Mouse (Mus musculus) leukemia stem cell, adult 10-12 weeks (primary cell): Measurements from ENCODE around the gene Olfr656. TPM values are rescaled to one million over a fixed set of nuclear protein-coding genes. Genes with fewer than 3 reads are reported as not detected.

Experiments
- polyA plus RNA-seq: library from polyadenylated mRNA; stranded (reverse); fragments of >175 nt; gene quantifications from 2 replicates; pipeline ENCODE4 v1.2.3, GENCODE M21; 2012; ENCODE audit warnings: low replicate concordance

Olfr656 gene
- polyA plus RNA-seq, result not detected in 2 replicates

DNA sequence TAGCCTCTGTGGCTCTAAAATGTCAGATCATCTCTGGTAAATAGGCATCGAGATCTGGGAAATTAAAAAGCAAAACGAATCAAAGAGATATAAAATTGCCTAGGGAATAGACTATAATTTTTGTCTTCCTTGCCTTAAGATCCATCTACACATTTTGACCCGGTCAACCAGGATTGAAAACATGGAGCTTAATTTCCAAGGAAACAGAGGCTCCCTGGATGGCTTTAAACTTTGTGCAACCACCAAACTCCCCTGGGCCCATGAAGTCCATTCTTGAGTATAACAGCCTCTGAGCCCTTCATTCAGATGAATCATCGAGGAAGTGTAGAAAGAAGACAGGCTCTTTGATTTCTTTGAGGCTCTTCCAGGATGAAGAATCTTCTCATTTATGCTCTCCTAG, at the start of gene Olfr656:
Gene Olfr656 (plus strand): TSS at position 301 of the 400 bp plus-strand sequence.

DNA sequence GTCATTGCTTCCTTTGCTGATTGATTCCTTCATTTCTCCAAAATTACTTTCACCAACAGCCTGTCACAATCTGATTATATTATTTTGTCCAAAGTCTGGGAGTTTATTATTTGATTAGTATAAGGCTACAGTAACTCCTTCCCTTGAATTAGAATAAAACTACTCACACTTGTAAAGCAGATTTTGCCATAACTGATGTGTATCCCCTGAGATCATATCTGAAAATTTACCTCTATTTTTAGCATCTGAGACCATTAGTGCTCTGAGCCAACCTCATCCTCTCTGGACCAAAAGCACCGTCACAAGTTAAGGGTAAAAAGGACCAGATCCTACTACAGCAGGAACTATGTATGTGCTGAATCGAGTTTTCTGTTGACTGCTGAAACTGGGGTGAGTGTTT, 36.7 kb upstream of the Olfr656 start, which contains the start of gene Olfr653:
Gene Olfr653 (plus strand): TSS at position 301 of the 400 bp plus-strand sequence.

DNA sequence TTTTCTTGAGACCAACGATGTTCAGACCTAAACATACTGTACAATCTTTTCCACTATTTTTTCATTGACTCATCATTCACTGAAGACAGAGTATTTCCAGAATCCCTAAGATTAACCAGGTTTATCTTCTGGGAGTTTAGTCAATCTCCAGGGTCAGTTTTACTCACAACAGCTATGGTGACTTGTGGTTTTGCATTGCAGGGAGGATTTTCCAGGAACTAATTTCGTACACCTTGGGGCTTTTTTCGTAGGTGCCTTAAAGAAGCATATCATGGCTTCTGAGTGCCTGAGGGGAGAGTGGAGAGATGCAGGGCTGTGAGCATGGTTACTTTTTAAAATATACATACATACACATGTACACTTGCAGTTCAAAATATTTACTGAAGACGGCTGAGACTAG, 27.0 kb upstream of the Olfr656 start, which contains the start of gene Olfr654:
Gene Olfr654 (plus strand): TSS at position 301 of the 400 bp plus-strand sequence.

DNA sequence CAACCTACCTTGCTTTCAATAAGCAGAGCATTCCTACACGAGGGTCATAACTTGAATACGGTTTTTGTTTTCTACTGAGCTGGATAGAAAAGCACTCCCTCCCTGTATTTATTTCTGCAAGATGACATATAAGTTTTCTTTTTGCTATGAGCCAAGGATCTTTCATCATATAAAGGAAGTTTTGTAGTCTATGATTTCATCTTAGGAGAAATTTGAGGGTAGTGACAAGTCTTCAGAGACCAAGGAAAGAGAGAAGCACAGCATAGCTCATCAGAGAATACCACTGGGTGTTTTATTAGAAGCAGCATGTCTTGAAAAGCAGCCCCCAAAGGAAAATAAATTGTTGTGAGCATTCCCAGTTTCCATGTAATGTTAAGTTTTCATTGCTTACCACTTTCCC, 12.1 kb upstream of the Olfr656 start, which contains the start of gene Olfr655:
Gene Olfr655 (minus strand): TSS at position 101 of the 400 bp plus-strand sequence.

DNA sequence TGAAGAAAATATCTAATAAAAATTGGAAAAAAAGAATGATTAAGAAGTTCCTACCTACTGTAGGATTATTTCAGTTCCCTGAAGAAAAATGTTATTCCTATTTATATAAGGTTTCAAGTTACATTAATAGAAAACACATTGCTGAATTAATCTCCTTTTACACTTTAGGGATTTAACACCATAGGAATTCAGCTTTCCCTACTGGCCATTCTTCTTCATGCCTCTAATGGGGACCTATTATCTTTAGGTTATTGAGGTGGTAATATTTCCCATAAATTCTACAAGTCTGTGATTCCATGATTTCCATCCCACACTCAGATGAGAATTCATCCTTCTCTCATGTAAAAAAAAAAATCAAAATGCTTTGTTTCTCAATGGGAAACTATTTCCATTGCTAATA, 10.7 kb downstream of the Olfr656 start, which contains the start of gene Olfr657:
Gene Olfr657 (plus strand): TSS at position 301 of the 400 bp plus-strand sequence.

DNA sequence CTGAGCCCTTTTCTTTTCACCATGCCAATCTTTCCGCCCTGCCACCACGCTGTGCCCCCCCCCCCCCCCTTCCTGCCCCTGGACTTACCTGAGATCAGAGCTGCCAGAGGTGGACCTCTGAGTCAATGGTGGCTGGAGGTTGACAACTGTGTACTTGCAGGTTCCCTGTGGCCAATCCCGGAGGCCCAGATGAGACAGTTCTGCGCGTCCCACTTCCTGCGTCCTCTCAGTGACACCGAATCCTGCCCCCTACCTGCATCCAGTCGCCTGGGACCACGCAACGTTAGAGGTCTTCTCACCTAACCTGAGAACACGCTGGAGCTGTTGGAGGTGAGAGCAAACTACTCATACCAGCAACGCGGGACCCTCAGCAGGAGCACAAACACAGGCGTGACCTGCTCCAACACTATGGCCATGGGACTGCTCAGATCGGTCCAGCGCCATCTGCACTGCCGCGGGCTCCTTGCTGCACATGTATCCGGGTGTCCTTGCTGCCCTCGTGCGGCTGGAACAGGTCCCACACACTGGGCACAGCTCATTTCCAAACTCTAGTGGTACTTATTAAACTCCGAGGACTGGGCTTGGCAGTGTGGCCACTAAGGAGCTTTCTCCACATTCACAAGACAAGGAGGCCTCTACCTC, 33.2 kb downstream of the Olfr656 start, which contains the start of gene Olfr658:
Gene Olfr658 (minus strand): TSS at position 465 of the 642 bp plus-strand sequence.

DNA sequence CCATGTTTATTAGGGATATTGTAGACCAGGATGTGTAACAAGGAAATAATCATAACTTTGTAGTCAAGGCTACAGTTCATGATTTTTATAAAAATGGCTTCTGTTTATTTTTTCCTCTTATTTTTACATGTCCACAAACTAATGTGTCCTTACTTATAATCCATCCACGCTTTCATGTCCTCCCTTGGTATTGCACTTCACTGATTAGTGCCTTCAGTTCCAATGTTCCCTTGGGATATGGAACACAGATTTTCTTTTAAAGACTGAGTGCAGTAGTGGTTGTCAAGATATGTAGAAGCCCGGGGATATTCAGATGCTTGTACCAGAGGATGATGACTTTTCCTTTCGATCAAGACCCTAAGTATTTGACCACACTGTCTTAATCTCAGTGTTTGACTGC, 52.7 kb downstream of the Olfr656 start, which contains the start of gene Olfr659:
Gene Olfr659 (plus strand): TSS at position 301 of the 400 bp plus-strand sequence.

Other genes starting within 250 kb of the Olfr656 start
- gene Trim30b, start 244.1 kb upstream of the Olfr656 start, polyA plus RNA-seq, result not detected in 2 replicates
- not detected in 2 replicates for gene Trim30c, start 213.1 kb upstream of the Olfr656 start, polyA plus RNA-seq
- 3.5 and 5.4 TPM in 2 replicates for gene Trim30a, start 148.8 kb upstream of the Olfr656 start, polyA plus RNA-seq
- 0.28 TPM in 1 of 2 replicates, not detected in the other for gene Trim30d, start 106.1 kb upstream of the Olfr656 start, polyA plus RNA-seq
- gene Olfr651, start 63.8 kb upstream of the Olfr656 start, polyA plus RNA-seq, result not detected in 2 replicates
- gene Olfr652, start 53.1 kb upstream of the Olfr656 start, polyA plus RNA-seq, result not detected in 2 replicates
- not detected in 2 replicates for gene Olfr653, start 36.6 kb upstream of the Olfr656 start, polyA plus RNA-seq
- not detected in 2 replicates for gene Olfr654, start 26.9 kb upstream of the Olfr656 start, polyA plus RNA-seq
- gene Olfr655, start 12.2 kb upstream of the Olfr656 start, polyA plus RNA-seq, result not detected in 2 replicates
- gene Olfr657, start 10.8 kb downstream of the Olfr656 start, polyA plus RNA-seq, result 0.09 TPM in 1 of 2 replicates, not detected in the other
- gene Olfr658, start 33.4 kb downstream of the Olfr656 start, polyA plus RNA-seq, result not detected in 2 replicates
- gene Olfr659, start 52.8 kb downstream of the Olfr656 start, polyA plus RNA-seq, result not detected in 2 replicates
- not detected in 2 replicates for gene Olfr661, start 72.5 kb downstream of the Olfr656 start, polyA plus RNA-seq
- gene Usp17le, start 163.5 kb downstream of the Olfr656 start, polyA plus RNA-seq, result not detected in 2 replicates
- not detected in 2 replicates for gene Usp17lb, start 228.6 kb downstream of the Olfr656 start, polyA plus RNA-seq
- not detected in 2 replicates for gene Usp17la, start 243.1 kb downstream of the Olfr656 start, polyA plus RNA-seq